Mouse (Mus musculus): ENCODE measurements around the gene Zc2hc1b.

DNA sequence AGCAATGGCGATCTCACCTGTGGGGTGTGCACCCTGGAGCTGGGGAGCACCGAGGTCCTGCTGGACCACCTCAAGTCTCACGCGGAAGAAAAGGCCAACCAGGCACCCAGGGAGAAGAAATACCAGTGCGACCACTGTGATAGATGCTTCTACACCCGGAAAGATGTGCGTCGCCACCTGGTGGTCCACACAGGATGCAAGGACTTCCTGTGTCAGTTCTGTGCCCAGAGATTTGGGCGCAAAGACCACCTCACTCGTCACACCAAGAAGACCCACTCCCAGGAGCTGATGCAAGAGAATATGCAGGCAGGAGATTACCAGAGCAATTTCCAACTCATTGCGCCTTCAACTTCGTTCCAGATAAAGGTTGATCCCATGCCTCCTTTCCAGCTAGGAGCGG, 50.5 kb downstream of the Zc2hc1b start:
- TF ChIP-seq POLR2A (IDR thresholded peaks at IDR 0.05; ENCODE audit: extremely low read depth, insufficient read depth, low read length) (no peak), CTCF (IDR thresholded peaks at IDR 0.05; ENCODE audit: extremely low read depth, insufficient read depth, low read length) (peak; percentile 36; the same call in 1 of the 2 replicates)
